Mouse (Mus musculus): Measurements from ENCODE around the gene Kif17.

Kif17 gene

DNA sequence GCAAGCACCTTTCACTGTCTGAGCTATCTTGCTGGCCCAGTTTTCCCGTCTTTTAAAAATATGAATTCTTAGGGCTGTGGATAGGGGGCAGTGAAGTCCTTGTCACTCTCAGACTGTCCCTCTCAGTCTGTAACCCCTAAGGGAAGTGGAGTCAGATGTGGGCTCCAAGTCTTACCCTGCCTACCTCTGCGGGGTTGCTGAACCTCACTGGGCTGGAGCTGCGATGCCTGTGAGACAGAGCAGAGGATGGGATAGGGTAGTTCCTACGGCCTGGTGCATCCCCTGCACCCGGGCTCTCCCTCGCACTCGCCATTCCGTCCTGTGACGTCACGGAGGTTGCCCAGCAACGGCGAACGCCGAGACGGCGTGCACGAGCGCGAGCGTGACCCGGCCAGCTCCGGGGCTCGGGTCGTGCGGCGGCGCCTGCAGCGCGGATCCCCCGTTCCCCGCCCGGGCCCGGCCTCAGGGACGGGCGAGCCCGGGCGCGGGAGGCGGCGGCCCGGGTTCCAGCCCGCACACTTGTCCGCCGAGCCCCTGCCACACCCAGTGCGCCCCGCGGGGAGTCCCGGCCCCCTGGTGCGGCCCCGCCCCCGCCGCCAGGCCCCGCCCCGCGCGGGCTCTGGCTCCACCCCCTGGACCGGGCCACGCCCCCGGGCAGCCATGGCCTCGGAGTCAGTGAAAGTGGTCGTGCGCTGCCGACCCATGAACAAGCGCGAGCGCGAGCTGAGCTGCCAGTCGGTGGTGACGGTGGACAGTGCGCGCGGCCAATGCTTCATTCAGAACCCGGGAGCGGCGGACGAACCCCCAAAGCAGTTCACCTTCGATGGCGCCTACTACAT, 11.8 kb downstream of the Kif17 start:
- peak; percentile 89 to 90 for DNase-seq

GRCm38 (mm10) chr4:138267869-138268268, 17.6 kb downstream of the Kif17 start:
- no peak for DNase-seq

DNA sequence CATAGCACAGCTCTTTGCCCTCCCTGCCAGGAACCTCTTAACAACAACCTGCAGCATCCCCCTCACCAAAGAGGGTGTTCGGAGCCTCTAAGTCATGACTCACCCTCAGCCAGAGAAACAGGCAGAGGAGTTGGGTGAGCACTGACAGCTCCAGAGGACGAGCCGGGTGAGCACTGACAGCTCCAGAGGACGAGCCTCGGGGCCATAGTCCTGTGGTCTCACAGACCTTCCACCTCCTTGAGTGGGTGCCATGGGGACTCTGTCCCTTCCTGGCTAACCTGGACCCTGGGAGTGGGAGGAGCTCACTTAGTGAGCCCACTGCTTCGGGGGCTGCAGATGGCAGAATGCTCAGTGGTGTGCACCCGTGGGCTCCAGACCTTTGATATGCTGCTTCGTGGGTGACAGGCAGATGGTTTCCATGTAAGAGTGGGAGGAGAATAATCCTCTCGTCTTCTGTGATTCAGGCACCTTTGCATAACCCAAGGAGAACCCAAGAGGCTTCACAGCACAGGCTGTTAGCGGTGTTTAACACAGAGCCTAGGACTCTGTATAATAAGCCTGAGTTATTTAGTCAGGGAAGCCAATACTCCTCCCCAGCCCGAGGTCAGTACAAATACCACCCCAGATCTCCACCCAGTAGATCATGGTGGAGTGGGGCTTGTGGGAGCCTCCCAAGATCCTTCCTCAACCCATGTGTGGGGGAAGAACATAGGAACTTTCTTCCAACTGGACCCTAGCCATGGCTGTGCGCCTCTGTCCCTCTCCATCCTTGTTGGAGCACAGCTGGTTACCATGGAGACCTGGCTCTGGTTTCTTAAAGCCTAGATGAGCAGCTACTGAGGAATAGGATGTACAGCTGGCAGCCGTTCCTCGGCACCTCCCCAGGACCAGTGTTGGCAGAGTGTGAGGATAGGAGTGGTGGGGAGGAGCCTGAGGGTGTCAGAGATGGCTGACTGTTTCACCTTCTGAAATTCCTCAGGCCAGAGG, 22.1 kb downstream of the Kif17 start:
- DNase-seq: no peak

- no peak for DNase-seq
Observed at GRCm38 (mm10) chr4:138278346-138278745, 28.1 kb downstream of the Kif17 start.

DNA sequence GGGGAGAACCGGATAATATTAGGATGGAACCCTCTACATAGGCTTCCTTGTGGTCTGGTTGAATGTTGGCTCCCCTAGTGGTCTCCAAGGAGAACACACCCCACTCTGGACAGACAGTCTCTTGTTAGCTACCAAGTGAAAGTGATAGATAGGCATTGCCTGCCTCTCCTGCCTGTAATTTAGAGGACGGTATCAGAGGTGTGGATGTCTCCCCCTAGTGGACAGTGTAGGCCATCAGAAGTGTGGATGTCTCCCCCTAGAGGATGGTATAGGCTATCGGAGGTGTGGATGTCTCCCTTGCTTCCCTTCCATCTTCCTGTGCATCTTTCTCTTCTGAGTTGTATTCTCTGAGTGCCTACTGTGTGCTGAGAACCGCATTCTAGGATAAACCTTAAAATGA, 32.6 kb downstream of the Kif17 start:
- peak; percentile 60 to 67 for DNase-seq

DNA sequence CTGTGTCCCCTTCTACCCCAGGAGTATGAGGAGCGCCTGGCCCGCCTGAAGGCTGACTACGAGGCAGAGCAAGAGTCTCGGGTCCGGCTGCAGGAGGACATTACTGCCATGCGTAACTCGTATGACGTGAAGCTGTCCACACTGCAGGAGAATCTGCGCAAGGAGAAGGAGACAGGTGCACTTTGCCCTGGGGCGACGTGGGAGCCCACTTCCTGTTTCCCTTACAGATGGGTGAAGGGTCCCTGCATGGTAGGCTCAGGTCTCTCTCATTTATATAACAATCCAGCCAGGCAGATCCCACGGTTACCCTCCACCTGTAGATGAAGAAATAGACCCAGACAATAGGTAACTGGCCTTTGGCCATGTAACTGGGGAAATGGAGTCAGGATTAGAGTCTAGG, 36.2 kb downstream of the Kif17 start:
- DNase-seq: no peak

- no peak for DNase-seq
Observed at GRCm38 (mm10) chr4:138288691-138289090, 38.5 kb downstream of the Kif17 start.

DNA sequence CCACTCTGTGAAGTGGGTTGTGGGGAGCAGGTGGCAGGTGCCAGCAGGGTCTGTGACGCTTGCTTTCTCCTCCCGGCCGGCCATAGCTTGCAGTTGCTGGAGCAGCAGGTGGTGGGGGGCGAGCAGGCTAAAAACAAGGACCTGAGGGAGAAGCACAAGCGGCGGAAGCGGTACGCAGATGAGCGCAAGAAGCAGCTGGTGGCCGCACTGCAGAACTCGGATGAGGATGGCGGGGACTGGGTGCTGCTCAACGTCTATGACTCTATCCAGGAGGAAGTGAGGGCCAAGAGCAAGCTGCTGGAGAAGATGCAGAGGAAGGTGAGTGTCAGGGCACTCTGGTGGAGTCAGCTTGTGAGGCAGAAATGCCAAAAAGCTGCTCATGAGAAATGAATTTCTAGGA, 41.8 kb downstream of the Kif17 start:
- DNase-seq: no peak

GRCm38 (mm10) chr4:138293261-138293948, 43.2 kb downstream of the Kif17 start:
- no peak for DNase-seq

GRCm38 (mm10) chr4:138293949-138294550, 43.8 kb downstream of the Kif17 start:
- DNase-seq: no peak

DNA sequence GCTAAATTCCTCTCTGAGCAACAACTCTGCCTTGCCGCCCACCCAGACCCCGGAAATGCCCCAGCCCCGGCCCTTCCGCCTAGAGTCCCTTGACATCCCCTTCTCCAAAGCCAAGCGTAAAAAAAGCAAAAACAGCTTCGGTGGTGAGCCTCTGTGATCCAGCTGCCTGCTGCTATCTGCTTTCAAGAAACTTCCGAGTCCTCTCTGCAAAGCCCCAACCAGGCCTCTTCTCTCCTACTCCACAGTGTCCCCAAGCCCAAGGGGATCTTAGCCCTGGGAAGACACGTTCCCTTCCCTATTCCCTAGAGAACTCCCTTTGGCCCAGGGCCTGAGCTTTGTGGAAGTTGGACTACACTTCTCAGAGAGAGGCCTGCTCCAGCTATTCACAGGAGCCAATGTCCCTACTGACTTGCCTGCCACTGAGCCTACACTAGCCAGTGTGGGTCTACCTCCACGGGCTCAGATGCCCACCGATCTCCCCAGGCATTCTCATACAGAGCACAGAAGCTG, 51.1 kb downstream of the Kif17 start:
- DNase-seq: no peak

GRCm38 (mm10) chr4:138303011-138303410, 52.8 kb downstream of the Kif17 start:
- DNase-seq: no peak

GRCm38 (mm10) chr4:138303742-138304141, 53.5 kb downstream of the Kif17 start:
- DNase-seq: no peak

DNA sequence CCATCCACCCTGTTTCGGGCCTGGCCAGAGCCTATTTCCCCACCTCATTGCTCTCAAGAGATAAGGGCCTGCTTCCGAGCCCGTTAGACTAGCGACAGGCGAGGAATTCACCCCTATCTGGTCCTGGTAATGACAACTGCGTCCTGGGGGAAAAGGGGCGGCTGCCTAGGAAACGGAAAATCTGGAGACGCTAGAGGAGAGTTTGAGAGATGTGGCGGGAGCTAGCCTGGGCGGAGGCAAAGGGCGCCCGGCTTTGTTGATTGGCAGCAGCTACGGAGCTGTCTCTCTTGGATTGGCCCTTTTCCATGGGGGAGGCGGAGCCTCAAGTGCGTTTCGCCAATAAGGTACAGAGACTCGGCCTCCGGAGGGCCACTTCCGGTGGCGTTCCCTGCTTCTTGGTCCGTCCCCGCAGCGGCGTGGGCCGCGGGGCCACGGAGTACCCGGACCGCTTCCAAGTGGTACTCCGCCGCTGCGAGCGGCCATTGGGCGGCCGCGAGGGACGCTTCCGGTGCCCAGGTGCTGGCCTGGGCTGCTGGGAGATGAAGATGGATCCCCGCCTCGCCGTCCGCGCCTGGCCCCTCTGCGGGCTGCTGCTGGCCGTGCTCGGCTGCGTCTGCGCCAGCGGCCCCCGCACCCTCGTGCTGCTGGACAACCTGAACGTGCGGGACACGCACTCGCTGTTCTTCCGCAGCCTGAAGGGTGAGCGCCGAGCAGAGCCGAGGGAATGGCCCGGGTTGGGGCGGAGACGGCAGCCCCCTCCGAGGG, 54.3 kb downstream of the Kif17 start, which contains the start of gene Ddost:
Gene Ddost, plus strand, starts transcription at position 391 of the 765 bp plus-strand sequence.
- peak; percentile 100 for DNase-seq

DNA sequence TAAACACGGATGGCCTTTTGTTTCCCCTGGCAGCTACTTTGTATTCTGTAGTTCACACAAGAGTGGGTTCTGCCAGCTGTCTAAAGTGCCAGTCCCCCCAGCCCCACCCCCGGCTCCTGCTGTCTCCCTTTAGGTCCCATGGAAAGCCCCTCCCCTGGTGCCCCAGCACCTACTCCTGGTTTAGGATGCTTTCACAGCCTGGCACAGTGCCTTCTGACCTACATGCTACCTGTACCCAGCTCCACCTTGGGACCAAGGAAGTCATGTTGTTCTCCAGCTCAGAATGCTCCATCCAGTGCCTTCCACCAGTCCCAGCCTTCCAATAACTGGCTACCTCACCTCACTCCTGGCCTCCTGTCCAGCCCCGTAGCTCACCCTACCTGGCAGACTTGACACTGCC, 56.8 kb downstream of the Kif17 start:
- no peak for DNase-seq

DNA sequence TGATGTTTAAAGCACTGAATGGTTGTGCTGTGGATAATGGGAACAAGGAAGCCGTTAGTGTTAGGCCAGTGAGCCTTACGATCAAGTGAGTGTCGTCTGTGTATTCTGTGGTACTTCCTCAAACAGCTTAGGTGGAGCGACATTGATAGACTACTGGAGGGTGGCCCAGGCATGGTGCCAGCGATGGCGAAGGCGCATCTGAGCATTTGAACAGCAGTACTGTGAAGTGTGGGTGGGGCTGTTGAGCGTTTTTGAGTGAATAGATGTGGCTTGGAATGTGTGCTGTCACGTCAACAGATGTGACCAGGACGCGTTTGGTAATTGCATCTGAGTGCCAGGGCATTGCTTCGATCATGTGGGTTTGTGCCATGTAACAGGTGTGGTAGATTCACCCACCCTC, 57.5 kb downstream of the Kif17 start:
- DNase-seq: no peak

DNA sequence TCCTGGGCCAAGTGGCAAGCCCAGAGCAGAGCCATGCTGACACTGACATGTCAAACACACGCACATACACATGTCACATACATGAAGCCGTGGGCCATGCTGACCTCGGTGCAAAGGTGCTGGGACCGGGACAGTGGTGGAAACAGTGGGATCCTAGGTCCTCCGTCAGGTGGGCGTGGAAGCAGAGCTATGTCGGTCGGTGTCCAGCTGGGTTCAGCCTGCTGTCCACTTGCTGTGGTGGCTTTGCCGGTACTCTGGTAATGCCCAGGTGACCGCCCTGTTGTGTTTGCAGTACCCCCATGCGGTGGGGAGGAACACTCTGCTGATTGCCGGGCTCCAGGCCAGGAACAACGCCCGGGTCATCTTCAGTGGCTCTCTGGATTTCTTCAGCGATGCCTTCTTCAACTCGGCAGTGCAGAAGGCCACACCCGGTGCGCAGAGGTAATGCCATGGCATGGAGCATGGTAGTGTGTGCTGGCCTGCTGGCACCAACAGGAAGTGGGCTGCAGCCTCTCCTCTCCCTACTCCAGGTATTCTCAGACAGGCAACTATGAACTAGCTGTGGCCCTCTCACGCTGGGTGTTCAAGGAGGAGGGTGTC, 60.2 kb downstream of the Kif17 start:
- no peak for DNase-seq

DNA sequence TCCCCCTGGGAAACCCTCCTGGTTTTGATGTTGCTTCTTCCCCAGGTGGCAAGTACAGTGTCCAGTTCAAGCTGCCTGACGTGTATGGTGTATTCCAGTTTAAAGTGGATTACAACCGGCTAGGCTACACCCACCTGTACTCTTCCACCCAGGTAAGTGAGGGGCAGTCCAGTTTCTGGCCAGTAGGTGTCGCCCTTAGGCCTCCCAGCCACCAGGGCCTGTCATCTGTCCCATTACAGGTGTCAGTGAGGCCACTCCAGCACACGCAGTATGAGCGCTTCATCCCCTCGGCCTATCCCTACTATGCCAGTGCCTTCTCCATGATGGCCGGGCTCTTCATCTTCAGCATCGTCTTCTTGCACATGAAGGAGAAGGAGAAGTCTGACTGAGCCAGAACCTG, 61.4 kb downstream of the Kif17 start:
- peak; percentile 77 to 82 for DNase-seq

GRCm38 (mm10) chr4:138312105-138312504, 61.9 kb downstream of the Kif17 start:
- no peak for DNase-seq

- no peak for DNase-seq
Observed at GRCm38 (mm10) chr4:138313021-138313420, 62.8 kb downstream of the Kif17 start.

DNA sequence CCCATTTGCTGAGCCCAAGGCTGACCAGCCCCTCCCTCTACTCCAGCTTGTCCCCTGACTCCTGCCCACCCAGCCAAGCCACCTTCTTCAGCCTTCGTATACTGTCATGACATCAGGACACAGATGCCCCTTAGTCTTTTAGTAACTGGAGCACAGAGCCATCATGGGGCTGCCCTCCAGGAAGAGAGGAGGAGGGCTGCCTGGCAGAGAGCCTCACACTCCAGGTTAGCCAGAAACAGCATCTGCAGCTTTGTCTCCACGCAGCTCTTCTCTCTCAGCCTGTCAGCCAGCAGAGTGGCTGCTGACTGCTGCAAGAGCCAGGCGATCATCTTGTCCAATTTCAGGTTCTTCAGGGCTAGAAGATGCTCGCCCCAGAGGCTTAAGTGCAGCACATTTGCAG, 63.6 kb downstream of the Kif17 start:
- no peak for DNase-seq
